In the genomic region with DNA sequence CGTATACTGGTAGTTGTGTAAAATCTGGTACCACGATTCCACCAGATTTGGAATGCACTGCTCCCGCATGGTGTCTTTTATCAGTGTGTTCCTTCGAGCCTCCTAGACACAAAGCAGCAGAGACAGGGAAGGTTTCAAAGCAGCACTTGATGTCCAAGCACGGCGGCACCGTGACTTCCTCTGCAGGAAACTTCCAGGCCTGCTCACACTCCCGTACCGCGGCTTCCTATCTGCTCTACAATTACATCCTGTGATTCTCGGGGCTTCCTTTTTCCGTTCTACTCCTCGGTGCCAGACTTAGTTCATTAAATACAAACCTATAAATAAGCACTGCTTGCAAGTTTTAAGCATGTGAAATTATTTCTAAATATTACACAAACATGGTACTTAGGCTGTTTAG, we compare ENCODE assay signal across 11 mouse cellular contexts. TPM values are rescaled to one million over a fixed set of nuclear protein-coding genes. Genes with fewer than 3 reads are reported as not detected.
A peak's percentile ranks its signal among the peaks of the same experiment; 100 is the strongest.
DNase-seq lines count a peak whose midpoint lies in the region; ATAC-seq lines count a peak whose summit lies in the region.
"Had no signal": no experiment of that assay in that cellular context is flagged by ENCODE, and none has a peak within 500 bp of the region (broad histone marks: within the 10 kb centered on the region; RNA-seq: fewer than 3 reads in every experiment).

No protein-coding gene starts in this region.

- no peaks in the 10 kb centered on the region for H3K9me3 ChIP-seq in lung, embryonic 16.5 days (ENCODE audit: control insufficient read depth, low read length)
- H3K9me3 ChIP-seq: embryonic facial prominence, embryonic 12.5 days; liver, embryonic 13.5 days had no signal

- 76% methylated on average over 13 of the region's 13 CpGs for WGBS in lung, embryonic 16.5 days

- no peak overlapping the region for H3K9ac ChIP-seq in lung, embryonic 16.5 days (ENCODE audit: low read length)
- H3K9ac ChIP-seq: embryonic facial prominence, embryonic 12.5 days; liver, embryonic 13.5 days had no signal

- peak overlapping the region; percentile 47 for H3K27ac ChIP-seq in lung, embryonic 16.5 days (ENCODE audit: low read length)
- H3K27ac ChIP-seq: embryonic facial prominence, embryonic 12.5 days; liver, embryonic 13.5 days had no signal

- peak; percentile 20 for DNase-seq in brain, adult 2 months (ENCODE audit: low read depth, low spot score)
- peak; percentile 57 to 81 for DNase-seq in heart, adult 18-20 months
- peak; percentile 45 for DNase-seq in kidney, adult 18-20 months
- DNase-seq in cerebellum, postnatal 25 days = no peak
- DNase-seq in layer of hippocampus, postnatal 36 days = no peak
- DNase-seq in urinary bladder, adult 18-20 months (ENCODE audit: low spot score in 2 of 2) = no peak
- DNase-seq: liver, embryonic 13.5 days; thymus, postnatal 4 days had no signal

- H3K4me3 ChIP-seq in lung, embryonic 16.5 days (ENCODE audit: low read length) = no peak overlapping the region
- H3K4me3 ChIP-seq: embryonic facial prominence, embryonic 12.5 days; liver, embryonic 13.5 days had no signal

- H3K36me3 ChIP-seq in lung, embryonic 16.5 days (ENCODE audit: control insufficient read depth, insufficient read depth, low read length) = peaks cover 60% of the 10 kb centered on the region

- no peak overlapping the region for H3K4me2 ChIP-seq in lung, embryonic 16.5 days (ENCODE audit: low read depth, low read length)
- H3K4me2 ChIP-seq: embryonic facial prominence, embryonic 12.5 days; liver, embryonic 13.5 days had no signal

- peak; percentile 75 for ATAC-seq in lung, embryonic 16.5 days (ENCODE audit: low read depth)

- no peaks in the 10 kb centered on the region for H3K27me3 ChIP-seq in lung, embryonic 16.5 days (ENCODE audit: control insufficient read depth, insufficient read depth, low read depth, low read length)
- H3K27me3 ChIP-seq: embryonic facial prominence, embryonic 12.5 days; liver, embryonic 13.5 days had no signal

- H3K4me1 ChIP-seq in lung, embryonic 16.5 days (replicated peaks; ENCODE audit: control insufficient read depth, insufficient read depth, low read length) = no peaks in the 10 kb centered on the region
- H3K4me1 ChIP-seq: embryonic facial prominence, embryonic 12.5 days had no signal

RNA-seq across cellular contexts. Expression of a gene that starts 12.6 kb away (rescaled TPM):
- 10 to 100 TPM; 22.6 to 28.5 TPM for total RNA-seq in heart, adult 18-20 months (2021)
- polyA plus RNA-seq in lung, embryonic 16.5 days (2015; fragmentation: Nextera tagmentation; extraction: Ambion mirVana) = 35.4 and 42.8 TPM in 2 replicates
- total RNA-seq in layer of hippocampus, postnatal 36 days (2021) = 10 to 100 TPM; 65.7 to 73.6 TPM

RNA-seq across cellular contexts. Expression of a gene that starts 27.0 kb away (rescaled TPM):
- 10 to 100 TPM; 18.4 to 21.3 TPM for total RNA-seq in heart, adult 18-20 months (2021)
- polyA plus RNA-seq in lung, embryonic 16.5 days (2015; fragmentation: Nextera tagmentation; extraction: Ambion mirVana) = 37.0 and 39.2 TPM in 2 replicates
- 10 to 100 TPM; 51.9 to 53.7 TPM for total RNA-seq in layer of hippocampus, postnatal 36 days (2021)

RNA-seq across cellular contexts. Expression of a gene that starts 27.8 kb away (rescaled TPM):
- total RNA-seq in heart, adult 18-20 months (2021) = not detected
- polyA plus RNA-seq in lung, embryonic 16.5 days (2015; fragmentation: Nextera tagmentation; extraction: Ambion mirVana) = 0.30 and 0.38 TPM in 2 replicates
- total RNA-seq in layer of hippocampus, postnatal 36 days (2021) = under 1 TPM; 0.32 to 0.48 TPM
- polyA plus RNA-seq: liver, embryonic 13.5 days; neural tube, embryonic 11.5 days had no signal

Comparison
In these comparisons a context has a peak if more than half of its experiments do, and no peak if none do; other contexts are left out.
1. DNase-seq: peak in brain, adult 2 months (single experiment), heart, adult 18-20 months (2 of 2) and kidney, adult 18-20 months (single experiment); none in cerebellum, postnatal 25 days (0 of 2), layer of hippocampus, postnatal 36 days (0 of 2) and urinary bladder, adult 18-20 months (0 of 2).